Mouse (Mus musculus): ENCODE results near the gene Med22.
"Not testable (repeated sequence)": the region's sequence is repeated elsewhere in the genome, so short reads cannot be mapped to it uniquely, and the experiment has no call there.

Gene Med22

GRCm38 (mm10) chr2:26916738-26917137 is 6.3 kb upstream of the Med22 start:
- DNase-seq (ENCODE audit: low spot score): no peak

GRCm38 (mm10) chr2:26915927-26916728 is 5.7 kb upstream of the Med22 start, which contains the start of the genes Surf2 and Surf1:
Gene Surf2 (plus strand): TSS chr2:26916367.
Gene Surf1 (minus strand): TSS chr2:26916530.
- DNase-seq (ENCODE audit: low spot score): peak; percentile 78

GRCm38 (mm10) chr2:26914148-26914941 is 3.9 kb upstream of the Med22 start:
- no peak for DNase-seq (ENCODE audit: low spot score)

GRCm38 (mm10) chr2:26913416-26914147 is 3.1 kb upstream of the Med22 start:
- DNase-seq (ENCODE audit: low spot score): no peak

GRCm38 (mm10) chr2:26912253-26912770 is 1.8 kb upstream of the Med22 start:
- DNase-seq (ENCODE audit: low spot score): no peak

GRCm38 (mm10) chr2:26910994-26911765 is 703 bp upstream of the Med22 start:
- peak; percentile 64 for DNase-seq (ENCODE audit: low spot score)

GRCm38 (mm10) chr2:26909387-26909784 is 1.1 kb downstream of the Med22 start:
- DNase-seq (ENCODE audit: low spot score): no peak

GRCm38 (mm10) chr2:26908710-26909386 is 1.6 kb downstream of the Med22 start:
- no peak for DNase-seq (ENCODE audit: low spot score)

- DNase-seq (ENCODE audit: low spot score): peak; percentile 48
Observed at GRCm38 (mm10) chr2:26907109-26907508, 3.4 kb downstream of the Med22 start.

- DNase-seq (ENCODE audit: low spot score): no peak
Observed at GRCm38 (mm10) chr2:26906431-26906830, 4.0 kb downstream of the Med22 start.

GRCm38 (mm10) chr2:26905936-26906335 is 4.5 kb downstream of the Med22 start:
- no peak for DNase-seq (ENCODE audit: low spot score)

- peak; percentile 40 for DNase-seq (ENCODE audit: low spot score)
Observed at GRCm38 (mm10) chr2:26903311-26903710, 7.2 kb downstream of the Med22 start.

GRCm38 (mm10) chr2:26902467-26903220 is 7.8 kb downstream of the Med22 start, which contains the start of gene Surf6:
Gene Surf6 (minus strand): TSS chr2:26902879.
- DNase-seq (ENCODE audit: low spot score): peak; percentile 95

GRCm38 (mm10) chr2:26901834-26902400 is 8.6 kb downstream of the Med22 start:
- no peak for DNase-seq (ENCODE audit: low spot score)

GRCm38 (mm10) chr2:26900731-26901130 is 9.7 kb downstream of the Med22 start:
- no peak for DNase-seq (ENCODE audit: low spot score)

GRCm38 (mm10) chr2:26895898-26896297 is 14.6 kb downstream of the Med22 start:
- no peak for DNase-seq (ENCODE audit: low spot score)

GRCm38 (mm10) chr2:26886170-26886569 is 24.3 kb downstream of the Med22 start:
- not testable (repeated sequence) for DNase-seq (ENCODE audit: low spot score)

GRCm38 (mm10) chr2:26885541-26885940 is 24.9 kb downstream of the Med22 start:
- not testable (repeated sequence) for DNase-seq (ENCODE audit: low spot score)

- DNase-seq (ENCODE audit: low spot score): no peak
Observed at GRCm38 (mm10) chr2:26878571-26878970, 31.9 kb downstream of the Med22 start.

Data from MN1 (cell line).